Mouse (Mus musculus) heart, postnatal 25 days (tissue): ENCODE data around the gene AU022252. TPM values are rescaled to one million over a fixed set of nuclear protein-coding genes. Genes with fewer than 3 reads are reported as not detected.
"Not testable (repeated sequence)": the region's sequence is repeated elsewhere in the genome, so short reads cannot be mapped to it uniquely, and the experiment has no call there.

ENCODE experiments used
- DNase-seq: peaks from one replicate; pipeline ENCODE4 v3.0.0; 2022; ENCODE audit warnings: low spot score
- intact Hi-C: fragments of 180-260 bp; cut with DNase I; formaldehyde crosslinking; loops from one replicate; pipeline ENCODE4 v1.15.1; 2025
- total RNA-seq, 2 experiments: library from RNA; stranded (reverse); gene quantifications; 2 replicates each; pipeline ENCODE4 v1.2.3; 2021

AU022252 gene
- 10 to 100 TPM; 21.5 to 23.5 TPM for total RNA-seq

DNA sequence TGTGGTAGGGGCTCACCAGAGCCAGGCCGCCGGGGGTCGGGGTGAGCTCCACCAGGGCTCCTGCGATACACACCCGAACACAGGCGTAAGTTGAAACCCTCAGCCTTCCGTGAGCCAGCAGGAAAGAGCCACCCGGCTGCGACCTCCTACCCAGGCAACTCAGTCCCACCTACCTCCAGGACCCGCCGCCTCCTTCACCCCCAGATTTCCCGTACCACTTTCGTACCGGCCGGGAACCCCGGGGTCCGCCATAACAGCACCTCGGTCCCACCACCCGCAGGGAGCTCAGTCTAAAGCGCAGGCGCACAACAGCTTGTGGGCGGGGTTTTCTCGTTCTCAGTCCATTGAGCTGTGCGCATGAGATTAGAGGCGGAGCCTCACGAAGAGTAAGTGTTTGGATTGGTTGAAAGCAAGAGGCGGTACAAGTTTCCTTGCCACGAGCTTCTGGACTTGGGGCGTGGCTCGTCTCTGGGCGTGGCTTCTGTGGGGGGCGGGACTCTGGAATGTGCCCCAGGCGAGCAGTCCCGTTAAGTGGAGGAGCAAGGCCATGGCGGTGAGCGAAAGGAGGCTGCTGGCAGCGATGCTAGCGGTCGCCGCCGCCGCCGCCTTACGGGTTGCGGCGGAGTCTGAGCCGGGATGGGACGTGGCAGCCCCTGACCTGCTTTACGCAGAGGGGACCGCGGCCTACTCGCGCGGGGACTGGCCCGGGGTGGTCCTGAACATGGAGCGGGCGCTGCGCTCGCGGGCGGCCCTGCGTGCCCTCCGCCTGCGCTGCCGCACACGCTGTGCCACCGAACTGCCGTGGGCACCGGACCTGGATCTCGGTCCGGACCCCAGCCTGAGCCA lies at the start of gene AU022252, which contains the start of gene P3h1:
TSS of gene AU022252 (minus strand) at position 303 of the 846 bp plus-strand sequence.
TSS of gene P3h1 (plus strand) at position 506 of the 846 bp plus-strand sequence.
- intact Hi-C loops, result loop anchor here (5.0 kb wide), 1 partner anchor 1785 kb away; the partner anchor contains the start of gene Smap2
- DNase-seq, result peak; percentile 98

DNA sequence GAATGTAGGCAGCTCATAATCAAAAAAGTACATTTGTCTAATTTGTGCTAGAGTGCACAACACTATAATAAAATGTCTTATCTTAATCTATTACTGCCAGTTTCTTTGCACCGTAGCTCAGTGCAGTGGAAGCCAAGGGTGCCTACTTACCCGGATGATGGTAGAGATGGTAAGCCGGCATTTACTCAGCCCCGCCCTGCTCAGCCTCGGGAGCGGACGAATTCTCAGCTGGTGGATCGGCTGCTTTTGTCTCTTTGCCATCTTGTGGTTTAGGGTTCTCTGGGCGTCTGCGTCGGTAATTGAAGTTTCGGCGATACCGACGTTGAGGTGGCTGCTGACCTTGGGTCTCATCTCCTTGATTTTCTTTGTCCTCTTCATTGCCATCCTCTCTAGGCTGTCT lies 46.3 kb upstream of the AU022252 start:
- intact Hi-C loops, DNase-seq: not testable (repeated sequence)

DNA sequence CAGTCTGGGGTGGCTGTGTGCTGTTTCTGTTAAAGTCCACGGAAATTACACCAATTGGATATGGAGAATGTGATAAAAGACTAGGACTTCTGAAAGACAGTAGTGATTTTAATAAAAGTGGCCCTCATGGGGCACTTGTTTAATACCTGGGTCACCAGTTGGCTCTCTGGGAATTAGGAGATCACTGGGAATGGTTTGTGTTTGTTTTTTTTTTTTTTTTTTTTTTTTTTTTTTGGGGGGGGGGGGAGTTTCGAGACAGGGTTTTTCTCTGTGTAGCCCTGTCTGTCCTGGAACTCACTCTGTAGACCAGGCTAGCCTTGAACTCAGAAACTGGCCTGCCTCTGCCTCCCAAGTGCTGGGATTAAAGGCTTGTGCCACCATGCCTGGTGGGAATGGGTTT lies 43.2 kb upstream of the AU022252 start:
- intact Hi-C loops, result loop anchor here (2.0 kb wide), 1 partner anchor 15 kb away; no protein-coding TSS in a partner anchor
- no peak for DNase-seq

DNA sequence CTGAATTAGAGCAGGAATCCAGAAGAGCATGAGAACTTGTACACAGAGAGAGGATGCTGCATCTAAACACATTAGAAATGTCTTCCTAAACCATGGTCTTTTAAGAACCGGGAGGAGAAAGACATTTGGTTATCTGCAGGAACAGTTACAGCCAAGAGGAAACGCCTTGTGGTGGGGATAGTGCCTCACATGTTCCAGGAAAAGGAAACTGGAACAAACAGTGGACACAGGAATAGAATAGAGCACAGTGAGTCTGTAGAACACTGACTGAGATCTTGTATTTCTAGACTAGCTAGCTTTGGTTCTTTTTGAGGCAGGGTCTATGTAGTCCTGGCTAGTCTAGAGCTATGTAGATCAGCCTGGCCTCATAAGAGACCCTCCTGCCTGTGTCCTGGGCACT lies 42.7 kb upstream of the AU022252 start:
- intact Hi-C loops, result loop anchor here (2.0 kb wide), 1 partner anchor 14 kb away; no protein-coding TSS in a partner anchor
- no peak for DNase-seq

DNA sequence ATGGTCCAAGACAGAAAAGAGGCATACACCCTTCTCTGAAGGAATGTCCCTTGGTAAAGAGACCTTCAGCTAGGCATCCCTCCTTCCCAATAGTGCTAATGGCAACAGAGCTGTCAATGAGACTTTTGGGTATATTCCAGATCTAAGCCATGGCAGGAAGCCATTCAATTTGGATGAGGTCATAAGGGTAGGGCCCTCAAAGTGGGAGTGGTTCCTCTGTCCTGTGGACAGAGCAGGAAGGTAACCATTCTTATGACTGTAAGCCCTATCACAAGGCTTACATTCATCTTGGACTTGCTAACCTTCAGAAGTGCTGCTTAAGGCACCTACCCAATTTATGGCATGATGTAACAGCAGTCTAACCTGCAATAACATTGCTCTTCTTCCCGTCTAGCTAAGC lies 42.1 kb upstream of the AU022252 start:
- intact Hi-C loops, result loop anchor here (2.0 kb wide), 1 partner anchor 14 kb away; no protein-coding TSS in a partner anchor
- peak; percentile 34 for DNase-seq

DNA sequence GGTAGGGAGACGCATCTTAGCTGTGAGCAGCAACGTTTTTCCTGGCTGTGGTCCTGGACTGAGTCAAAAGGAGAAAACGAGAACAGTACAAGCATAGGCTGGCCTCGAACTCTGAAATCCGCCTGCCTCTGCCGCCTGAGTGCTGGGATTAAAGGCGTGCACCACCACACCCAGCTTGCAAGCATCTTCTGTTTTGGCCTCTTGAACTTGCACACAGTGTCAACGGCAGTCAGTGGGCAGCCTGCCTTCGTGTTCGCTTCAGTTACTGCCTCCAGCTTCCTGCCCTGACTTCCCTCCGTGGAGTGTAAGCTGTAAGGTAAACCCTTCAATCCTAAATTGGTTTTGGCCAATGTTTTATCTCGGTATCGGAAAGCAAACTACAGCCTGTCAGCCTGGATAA lies 34.1 kb upstream of the AU022252 start:
- no peak for DNase-seq
- intact Hi-C loops, result no loop called here

DNA sequence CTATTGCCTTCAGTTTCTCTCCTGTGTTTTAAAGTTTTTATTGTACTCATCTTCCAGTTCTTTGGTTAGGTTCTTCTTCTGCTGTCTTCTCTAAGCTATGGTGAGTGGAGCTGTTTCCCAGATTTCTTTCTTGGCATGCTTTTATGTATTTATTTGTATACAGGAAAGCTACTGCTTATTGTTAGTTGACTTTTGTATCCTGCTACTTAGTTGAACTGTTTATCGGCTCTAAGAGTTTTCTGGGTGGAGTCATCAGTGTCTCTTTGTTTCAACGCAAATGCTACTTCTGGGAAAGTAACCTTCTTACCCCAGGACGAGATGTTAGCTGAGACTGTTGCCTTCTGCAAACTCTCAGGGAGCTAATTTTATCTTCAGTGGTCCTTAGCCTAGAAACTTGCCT lies 30.9 kb upstream of the AU022252 start:
- DNase-seq, result no peak
- intact Hi-C loops, result no loop called here

DNA sequence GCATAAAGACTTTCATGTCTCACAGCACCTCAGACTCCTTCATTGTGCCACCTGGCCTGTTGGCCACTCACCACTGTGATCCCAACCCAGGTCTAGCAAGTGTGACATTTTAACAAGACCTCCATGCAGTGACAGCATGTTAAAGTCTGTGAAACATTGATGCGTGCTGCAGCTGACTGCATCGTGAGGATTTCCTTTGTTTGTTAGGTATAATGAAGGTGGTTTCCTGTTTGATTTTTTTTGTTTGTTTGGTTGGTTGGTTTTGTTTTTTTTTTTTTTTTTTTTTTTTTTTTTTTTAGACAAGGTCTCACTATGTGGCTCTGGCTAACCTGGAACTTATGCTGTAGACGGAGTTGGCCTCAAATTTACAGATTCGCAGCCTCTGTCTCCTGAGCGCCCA lies 30.0 kb upstream of the AU022252 start:
- intact Hi-C loops, result no loop called here

DNA sequence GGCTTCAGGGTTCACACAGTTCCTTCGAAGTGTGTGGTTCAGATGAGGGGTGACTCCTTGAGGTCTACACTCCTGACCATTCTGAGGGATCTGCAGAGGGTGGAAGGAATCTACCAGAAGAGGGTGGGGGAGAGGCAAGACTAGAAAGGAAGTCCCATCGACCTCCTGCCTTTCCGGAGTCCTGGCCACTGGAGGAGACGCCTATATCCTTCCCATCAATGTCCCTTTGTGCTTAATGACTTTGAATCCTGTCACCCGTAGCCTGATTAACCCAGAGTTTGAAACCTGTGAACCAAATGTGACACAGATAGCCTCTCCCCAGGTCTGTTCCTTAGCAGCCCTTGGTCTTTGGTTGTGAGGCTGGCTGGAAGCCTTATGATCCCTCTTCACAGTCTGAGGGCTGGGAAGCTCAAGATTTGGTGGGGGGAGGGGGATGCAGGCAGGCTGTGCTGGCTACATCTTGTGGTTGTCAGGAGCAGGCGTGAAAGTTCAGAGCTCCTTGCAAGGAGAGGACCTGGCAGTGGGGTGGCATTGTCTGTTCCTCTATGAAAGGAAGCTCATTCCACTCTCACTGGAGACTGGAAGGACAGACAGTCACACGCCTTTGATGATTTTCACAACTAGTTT lies 28.7 kb upstream of the AU022252 start:
- DNase-seq, result no peak
- intact Hi-C loops, result loop anchor here (2.0 kb wide), 1 partner anchor 14 kb away; no protein-coding TSS in a partner anchor

More for the DNA sequence above, 30.0 kb upstream of the AU022252 start:
- no peak for DNase-seq

DNA sequence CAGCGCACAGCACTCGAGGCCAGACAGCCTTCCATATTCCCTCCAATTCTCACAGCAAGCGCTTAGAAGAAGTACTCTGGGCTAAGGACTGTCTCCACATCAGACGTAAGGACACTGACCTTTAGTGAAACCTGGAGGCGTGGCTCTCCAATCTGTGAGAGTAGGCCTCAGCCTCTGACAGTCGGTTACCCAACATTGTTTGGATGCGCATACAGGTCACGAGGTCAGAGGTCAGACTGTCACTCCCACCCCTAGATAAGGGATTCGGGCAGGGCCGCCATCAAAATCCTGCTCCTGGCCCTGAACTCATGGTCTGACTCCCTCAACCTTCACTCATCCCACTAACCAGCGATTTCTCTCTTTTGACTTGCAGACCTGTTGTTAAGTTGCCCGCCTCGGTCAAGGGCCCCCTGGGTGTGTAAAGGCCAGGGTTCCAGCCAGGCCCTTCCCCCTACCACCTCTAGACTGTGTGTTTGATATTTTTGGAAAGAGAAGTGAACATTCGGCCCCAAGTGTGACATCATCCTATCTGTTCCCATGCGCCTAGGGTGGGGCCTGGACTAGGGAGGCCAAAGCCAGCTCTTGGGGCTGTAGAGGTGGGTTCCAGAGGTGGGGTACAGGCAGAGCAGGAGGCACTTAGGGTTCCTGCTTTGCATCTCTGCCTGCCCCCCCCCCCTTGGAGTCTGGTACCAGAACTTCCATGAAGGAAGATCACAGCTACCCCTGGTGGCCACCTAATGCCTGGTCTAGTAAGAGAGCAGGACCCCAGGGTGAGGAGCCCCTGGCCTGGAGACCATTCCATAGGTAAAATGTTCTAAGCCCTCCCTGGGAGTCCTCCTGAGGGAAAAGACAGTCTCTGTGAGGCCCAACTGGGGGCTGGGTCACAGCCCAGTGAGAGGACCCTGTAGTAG lies 27.1 kb upstream of the AU022252 start:
- intact Hi-C loops, result loop anchor here (2.0 kb wide), 1 partner anchor 15 kb away; no protein-coding TSS in a partner anchor
- DNase-seq, result no peak

DNA sequence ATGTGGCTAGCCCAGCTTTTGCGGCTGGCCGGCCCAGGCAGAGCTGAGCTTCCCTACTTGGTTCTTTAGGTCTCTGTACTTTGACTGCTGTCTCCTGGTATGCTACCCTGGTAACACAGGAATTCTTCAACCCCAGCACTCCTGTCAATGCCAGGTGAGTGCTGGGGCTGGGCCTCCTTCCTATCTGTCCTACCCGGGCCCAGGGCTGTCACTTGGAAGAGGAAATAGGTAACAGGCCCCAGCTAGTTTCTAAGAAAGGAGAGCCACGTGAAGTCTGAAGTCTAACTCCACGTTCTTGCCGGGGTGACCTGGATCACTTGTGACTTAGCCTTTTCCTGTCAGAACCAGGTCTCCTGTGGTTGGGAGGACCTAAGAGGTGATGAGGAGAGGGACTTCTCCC lies 24.6 kb upstream of the AU022252 start:
- intact Hi-C loops, result no loop called here
- no peak for DNase-seq

DNA sequence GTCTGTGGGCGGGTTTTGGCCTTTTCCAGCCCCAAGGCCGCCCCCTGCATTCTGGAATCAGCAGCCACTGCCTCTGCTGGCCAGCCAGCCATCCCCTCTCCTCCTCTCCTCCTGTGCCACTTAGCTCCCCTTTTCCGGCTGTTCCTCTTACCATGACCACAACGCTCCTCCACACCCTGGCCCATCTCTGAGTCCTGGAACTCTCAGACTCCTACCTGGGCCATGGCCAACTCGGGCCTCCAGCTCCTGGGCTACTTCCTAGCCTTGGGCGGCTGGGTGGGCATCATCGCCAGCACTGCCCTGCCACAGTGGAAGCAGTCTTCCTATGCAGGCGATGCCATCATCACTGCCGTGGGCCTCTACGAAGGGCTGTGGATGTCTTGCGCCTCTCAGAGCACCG lies 22.8 kb upstream of the AU022252 start, which contains the start of gene Cldn19:
TSS of gene Cldn19 (plus strand) at position 64 of the 400 bp plus-strand sequence.
- intact Hi-C loops, result no loop called here
- DNase-seq, result no peak

DNA sequence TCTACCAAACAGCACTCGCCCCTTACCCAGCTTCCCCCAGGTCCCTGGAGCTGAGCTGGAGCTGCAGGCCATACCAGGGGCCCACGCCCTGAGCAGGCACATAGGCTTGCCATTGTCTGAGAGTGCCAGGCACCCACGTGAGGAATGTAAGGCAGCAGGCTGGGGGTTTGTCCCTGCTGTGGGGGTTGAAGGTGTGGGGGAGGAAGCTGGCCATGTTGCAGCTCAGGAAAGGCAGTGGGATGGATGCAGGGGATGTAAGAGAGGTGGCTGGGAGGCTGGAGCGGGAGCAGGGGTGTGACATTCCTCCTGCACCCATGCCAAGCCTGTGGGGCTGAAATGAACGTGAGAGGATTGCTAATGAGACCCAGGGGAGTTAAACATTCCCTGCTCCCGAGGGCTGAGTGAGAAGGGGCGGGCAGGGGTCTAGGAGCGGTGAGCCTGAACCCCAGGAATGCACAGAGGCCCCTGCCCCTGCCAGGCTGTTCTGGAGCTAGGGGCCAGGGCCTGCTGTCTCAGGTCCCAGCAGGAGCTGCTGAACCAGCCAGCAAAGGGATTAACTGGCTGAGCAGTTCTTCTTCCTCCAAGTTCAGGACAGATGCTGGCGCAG lies 21.6 kb upstream of the AU022252 start:
- DNase-seq, result no peak
- intact Hi-C loops, result no loop called here

DNA sequence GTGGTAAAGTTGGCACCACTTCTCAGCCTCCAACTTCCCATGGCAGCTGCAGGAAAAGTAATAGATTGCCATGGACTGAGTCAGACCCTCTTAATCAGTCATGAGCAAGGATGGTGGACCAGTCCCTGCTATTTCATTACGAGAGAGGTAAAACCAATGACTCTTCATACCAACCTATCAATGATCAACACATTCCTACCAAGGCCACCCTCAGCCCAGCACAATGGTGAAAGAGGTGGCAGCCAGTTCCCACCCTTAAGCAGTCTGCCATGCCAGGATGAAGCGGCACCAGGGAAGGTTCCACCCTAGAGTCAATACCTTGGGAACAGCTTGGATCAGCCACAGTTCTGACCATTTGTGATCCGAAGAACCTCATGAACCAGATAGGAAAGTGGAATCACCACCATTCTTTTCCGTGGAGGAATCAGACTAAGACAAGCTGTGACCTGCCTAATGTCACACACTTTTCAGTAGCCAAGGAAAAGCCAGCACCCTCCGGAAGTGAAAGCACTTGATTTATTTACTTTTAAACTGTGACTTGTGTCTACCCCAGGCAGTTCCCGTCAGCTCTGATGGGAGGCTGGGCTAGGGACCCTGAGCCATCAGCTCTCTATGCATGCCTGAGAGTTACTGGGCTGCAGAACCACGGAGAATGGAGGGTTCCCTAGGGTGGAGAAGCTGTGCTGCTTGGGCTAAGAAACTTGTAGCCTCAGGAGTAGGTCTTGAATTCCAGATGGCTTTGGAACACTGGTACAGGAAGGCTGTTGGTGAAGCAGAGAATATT lies 19.7 kb upstream of the AU022252 start:
- intact Hi-C loops, result no loop called here
- no peak for DNase-seq

DNA sequence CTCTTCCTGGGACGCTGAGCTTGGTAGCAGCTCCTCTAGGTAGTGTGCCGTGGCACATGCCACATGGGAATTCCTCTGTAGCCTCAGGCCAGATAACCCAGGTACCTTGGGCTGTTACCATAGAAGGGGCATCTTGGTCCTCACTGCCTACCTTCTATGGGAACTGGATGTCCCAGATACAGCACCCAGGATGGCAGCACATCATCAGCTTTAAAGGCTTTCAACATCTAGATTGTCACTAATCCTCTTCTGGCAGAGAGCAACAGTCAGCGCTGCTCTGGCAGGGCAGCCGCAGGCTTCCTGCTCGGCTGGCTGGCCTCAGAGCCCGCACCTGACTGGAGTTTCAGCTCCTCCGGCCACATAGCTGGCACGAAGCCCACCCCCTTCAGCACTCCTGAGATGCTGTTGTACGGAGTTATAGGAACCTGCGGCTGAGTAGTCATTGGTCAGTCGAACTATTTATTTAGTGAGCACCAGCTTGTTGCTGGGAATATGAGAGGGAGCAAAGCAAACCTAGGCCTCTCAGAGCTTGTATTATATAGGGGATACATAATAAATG lies 16.0 kb upstream of the AU022252 start:
- intact Hi-C loops, result loop anchor here (5.0 to 10.0 kb wide), 4 partner anchors 174 to 419 kb away; partner anchors contain the start of genes Ppcs and Zmynd12

DNA sequence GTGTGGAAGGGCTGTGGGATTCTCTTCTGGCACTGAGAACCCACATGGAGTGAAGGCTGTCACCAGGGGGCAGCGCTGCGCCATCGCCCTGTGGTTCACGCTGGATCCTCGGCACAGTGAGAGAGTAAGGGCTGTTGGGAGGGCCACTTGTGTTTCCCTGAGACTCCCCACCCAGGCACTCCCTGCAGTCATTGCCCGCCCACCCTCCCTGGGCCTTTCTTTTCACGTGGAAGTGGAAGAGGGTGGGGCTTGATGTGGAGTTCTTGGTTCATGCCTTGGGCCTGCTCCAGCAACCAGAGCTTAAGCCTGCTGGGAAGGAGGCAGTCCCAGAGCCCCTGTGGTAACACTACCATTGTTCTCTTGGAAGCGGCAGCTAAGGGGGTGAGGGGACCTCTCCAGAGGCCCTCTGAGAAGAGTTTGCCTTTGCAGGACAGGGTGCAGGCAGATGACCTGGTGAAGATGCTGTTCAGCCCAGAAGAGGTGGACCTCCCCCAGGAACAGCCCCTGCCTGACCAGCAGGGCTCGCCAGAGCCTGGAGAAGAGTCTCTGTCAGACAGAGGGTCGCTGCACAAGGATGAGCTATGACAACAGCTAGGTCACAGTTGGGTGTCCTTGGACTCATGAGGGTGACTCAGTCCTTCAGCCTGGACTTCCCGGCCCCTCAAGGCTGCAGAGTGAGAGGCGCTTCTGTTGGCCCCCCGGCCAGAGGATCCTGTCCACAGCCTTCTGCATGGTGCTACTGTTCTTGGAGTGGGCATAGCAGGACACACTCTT lies 15.1 kb upstream of the AU022252 start:
- DNase-seq, result peak; percentile 67

More for the DNA sequence above, 16.0 kb upstream of the AU022252 start:
- no peak for DNase-seq

DNA sequence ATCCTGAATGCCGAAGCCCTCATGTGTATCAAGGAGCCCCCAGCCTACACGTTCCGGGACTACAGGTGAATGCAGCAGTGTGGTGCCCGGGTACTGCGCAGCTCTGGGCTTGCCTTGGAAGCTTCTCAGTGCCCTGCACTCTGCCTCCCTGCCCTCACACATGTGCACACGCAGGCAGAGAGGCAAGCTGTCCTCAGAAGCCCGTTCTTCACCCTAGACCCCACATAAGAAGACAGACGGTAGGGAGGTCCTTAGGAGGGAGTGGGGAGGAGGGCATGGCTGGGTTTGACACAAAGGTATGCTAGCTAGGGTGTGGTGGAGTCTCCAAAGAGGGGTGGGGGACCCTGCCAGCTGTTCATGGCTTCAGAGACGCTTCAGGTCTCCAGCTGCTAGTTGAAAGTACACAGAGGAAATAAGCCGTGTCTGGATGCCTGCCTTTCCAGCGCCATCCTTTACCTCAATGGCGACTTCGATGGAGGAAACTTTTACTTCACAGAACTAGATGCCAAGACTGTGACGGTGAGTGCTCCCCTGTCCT lies 14.2 kb upstream of the AU022252 start:
- intact Hi-C loops, result loop anchor here (2.0 to 10.0 kb wide), 6 partner anchors 52 to 421 kb away; partner anchors contain the start of genes Ppcs and Zmynd12
- no peak for DNase-seq

More for the DNA sequence above, 15.1 kb upstream of the AU022252 start:
- intact Hi-C loops, result loop anchor here (2.0 to 10.0 kb wide), 6 partner anchors 51 to 420 kb away; partner anchors contain the start of genes Ppcs and Zmynd12
